11 mouse cellular contexts compared by ENCODE assay signal in the genomic region with DNA sequence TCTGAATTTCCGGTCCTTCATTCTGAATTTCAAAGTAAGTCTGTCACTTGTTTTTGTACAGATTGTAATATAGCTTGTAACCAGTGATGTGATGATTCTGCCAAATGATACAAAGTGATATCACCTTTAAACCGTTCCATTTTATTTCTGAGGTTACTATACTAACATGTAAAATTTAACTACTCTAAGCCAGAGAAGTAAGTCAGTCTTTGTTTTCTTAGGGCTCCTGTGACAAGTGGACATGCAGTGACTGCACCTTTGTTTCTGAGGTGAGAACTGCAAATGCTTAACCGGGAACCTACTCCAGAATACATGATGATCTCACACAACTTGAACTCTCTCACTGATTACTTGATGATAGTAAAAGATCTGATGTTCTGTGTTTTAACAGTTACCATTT. TPM values are rescaled to one million over a fixed set of nuclear protein-coding genes. Genes with fewer than 3 reads are reported as not detected.
DNase-seq lines count a peak whose midpoint lies in the region; ATAC-seq lines count a peak whose summit lies in the region.
"Had no signal": no experiment of that assay in that cellular context is flagged by ENCODE, and none has a peak within 500 bp of the region (broad histone marks: within the 10 kb centered on the region; RNA-seq: fewer than 3 reads in every experiment).

No protein-coding gene starts in this region.

- H3K4me2 ChIP-seq in liver, embryonic 11.5 days = peak overlapping the region; percentile 75
- peak overlapping the region; percentile 66 for H3K4me2 ChIP-seq in embryonic facial prominence, embryonic 12.5 days (replicated peaks)
- H3K4me2 ChIP-seq in neural tube, embryonic 14.5 days (ENCODE audit: low read depth, low read length) = peak overlapping the region; percentile 89

- no peak for ATAC-seq in liver, embryonic 11.5 days (replicated peaks; ENCODE audit: low FRiP score)
- ATAC-seq in embryonic facial prominence, embryonic 12.5 days (ENCODE audit: insufficient number of reproducible peaks, insufficient read depth, low FRiP score, low TSS enrichment) = no peak
- no peak for ATAC-seq in neural tube, embryonic 14.5 days (ENCODE audit: low read depth)
- ATAC-seq in megakaryocyte-erythroid progenitor cell, adult 5-6 weeks (replicated peaks; ENCODE audit: low FRiP score, low TSS enrichment, poor library complexity, severe bottlenecking) = no peak

- peak overlapping the region; percentile 85 for H3K9ac ChIP-seq in liver, embryonic 11.5 days (ENCODE audit: low read depth, low read length)
- peak overlapping the region; percentile 59; the same call in 1 of the 2 replicates for H3K9ac ChIP-seq in embryonic facial prominence, embryonic 12.5 days
- H3K9ac ChIP-seq in neural tube, embryonic 14.5 days (replicated peaks; ENCODE audit: low read depth, low read length) = peak overlapping the region; percentile 41; the same call in 1 of the 2 replicates

- no peaks in the 10 kb centered on the region for H3K9me3 ChIP-seq in liver, embryonic 11.5 days (ENCODE audit: control insufficient read depth, low read length)
- H3K9me3 ChIP-seq in embryonic facial prominence, embryonic 12.5 days = no peaks in the 10 kb centered on the region
- H3K9me3 ChIP-seq in limb, embryonic 10.5 days (replicated peaks) = no peaks in the 10 kb centered on the region
- H3K9me3 ChIP-seq in neural tube, embryonic 14.5 days (ENCODE audit: control insufficient read depth, low read length) = no peaks in the 10 kb centered on the region

- WGBS in liver, embryonic 11.5 days = 25% methylated on average over 3 of the region's 3 CpGs
- 34% methylated on average over 3 of the region's 3 CpGs for WGBS in embryonic facial prominence, embryonic 12.5 days
- WGBS in limb, embryonic 10.5 days = 45% methylated on average over 3 of the region's 3 CpGs
- 35% methylated on average over 3 of the region's 3 CpGs for WGBS in neural tube, embryonic 14.5 days

- DNase-seq in liver, embryonic 11.5 days (ENCODE audit: low spot score) = no peak
- no peak for DNase-seq in liver
- DNase-seq in limb, embryonic 10.5 days (ENCODE audit: low spot score) = no peak
- DNase-seq in gastrocnemius, adult 8-10 months (ENCODE audit: low spot score in 2 of 2) = no peak
- no peak for DNase-seq in gastrocnemius, postnatal 10 days
- DNase-seq: adrenal gland, adult 8-10 months; gastrocnemius, postnatal 36 days; lung, postnatal 4 days had no signal

- peak overlapping the region; percentile 99 for H3K27ac ChIP-seq in liver, embryonic 11.5 days (ENCODE audit: low read depth, low read length)
- no peak overlapping the region for H3K27ac ChIP-seq in embryonic facial prominence, embryonic 12.5 days
- peak overlapping the region; percentile 98; the same call in 1 of the 2 replicates for H3K27ac ChIP-seq in limb, embryonic 10.5 days
- H3K27ac ChIP-seq in neural tube, embryonic 14.5 days (ENCODE audit: low read depth, low read length) = no peak overlapping the region

- H3K27me3 ChIP-seq in liver, embryonic 11.5 days (replicated peaks; ENCODE audit: control insufficient read depth, insufficient read depth, low read length) = no peaks in the 10 kb centered on the region
- H3K27me3 ChIP-seq in embryonic facial prominence, embryonic 12.5 days = no peaks in the 10 kb centered on the region
- no peaks in the 10 kb centered on the region for H3K27me3 ChIP-seq in limb, embryonic 10.5 days (ENCODE audit: low read depth, poor library complexity, severe bottlenecking)
- H3K27me3 ChIP-seq in neural tube, embryonic 14.5 days (ENCODE audit: control insufficient read depth, insufficient read depth, low read length) = no peaks in the 10 kb centered on the region

- peak overlapping the region; percentile 91 for H3K4me3 ChIP-seq in liver, embryonic 11.5 days (ENCODE audit: low read depth, low read length)
- H3K4me3 ChIP-seq in embryonic facial prominence, embryonic 12.5 days = peak overlapping the region; percentile 38
- peak overlapping the region; percentile 86 for H3K4me3 ChIP-seq in limb, embryonic 10.5 days
- H3K4me3 ChIP-seq in neural tube, embryonic 14.5 days (ENCODE audit: low read depth, low read length) = no peak overlapping the region

- H3K4me1 ChIP-seq in liver, embryonic 11.5 days (replicated peaks; ENCODE audit: control insufficient read depth, insufficient read depth, low read length) = peaks cover 5% of the 10 kb centered on the region; the same call in 1 of the 2 replicates
- peaks cover 13% of the 10 kb centered on the region for H3K4me1 ChIP-seq in embryonic facial prominence, embryonic 12.5 days
- H3K4me1 ChIP-seq in limb, embryonic 10.5 days = peaks cover 15% of the 10 kb centered on the region
- peaks cover 24% of the 10 kb centered on the region for H3K4me1 ChIP-seq in neural tube, embryonic 14.5 days (ENCODE audit: control insufficient read depth, insufficient read depth, low read length)

- peaks cover 30% of the 10 kb centered on the region for H3K36me3 ChIP-seq in liver, embryonic 11.5 days (ENCODE audit: control insufficient read depth, insufficient read depth, low read length)
- peaks cover 31% of the 10 kb centered on the region for H3K36me3 ChIP-seq in embryonic facial prominence, embryonic 12.5 days
- peaks cover 64% of the 10 kb centered on the region for H3K36me3 ChIP-seq in limb, embryonic 10.5 days
- H3K36me3 ChIP-seq in neural tube, embryonic 14.5 days (ENCODE audit: control insufficient read depth, insufficient read depth, low read length) = peaks cover 35% of the 10 kb centered on the region

RNA-seq across cellular contexts. Expression of a gene that starts 3.4 kb away (rescaled TPM):
- 3.4 and 4.8 TPM in 2 replicates for polyA plus RNA-seq in liver, embryonic 11.5 days (2014; fragmentation: Nextera tagmentation; extraction: Ambion mirVana)
- polyA plus RNA-seq in embryonic facial prominence, embryonic 12.5 days (2016; fragmentation: Nextera tagmentation; extraction: Ambion mirVana) = 8.9 and 9.4 TPM in 2 replicates
- polyA plus RNA-seq in limb, embryonic 10.5 days (2016; fragmentation: Nextera tagmentation; extraction: Ambion mirVana) = 6.2 and 8.6 TPM in 2 replicates
- 12.3 and 19.1 TPM in 2 replicates for polyA plus RNA-seq in neural tube, embryonic 14.5 days (2014; fragmentation: Nextera tagmentation; extraction: Ambion mirVana)
- total RNA-seq in megakaryocyte-erythroid progenitor cell, adult 5-6 weeks (2014; fragmentation: Nextera tagmentation) = 5.4 and 11.5 TPM in 2 replicates
- total RNA-seq in megakaryocyte-erythroid progenitor cell, adult 5-6 weeks (2017) = 7.5 and 8.3 TPM in 2 replicates
- total RNA-seq in gastrocnemius, adult 8-10 months (2022) = 10 to 100 TPM in 2 of 4 experiments, 1 to 10 TPM in 2; 6.5 to 15.4 (median 9.2) TPM
- total RNA-seq in gastrocnemius, postnatal 10 days (2021) = 10 to 100 TPM in 1 of 2 experiments, 1 to 10 TPM in 1; 7.0 to 12.0 TPM

RNA-seq across cellular contexts. Expression of a gene that starts 32.5 kb away (rescaled TPM):
- polyA plus RNA-seq in liver, embryonic 11.5 days (2014; fragmentation: Nextera tagmentation; extraction: Ambion mirVana) = 68.3 and 84.3 TPM in 2 replicates
- 32.5 and 35.2 TPM in 2 replicates for polyA plus RNA-seq in embryonic facial prominence, embryonic 12.5 days (2016; fragmentation: Nextera tagmentation; extraction: Ambion mirVana)
- 66.7 and 74.6 TPM in 2 replicates for polyA plus RNA-seq in limb, embryonic 10.5 days (2016; fragmentation: Nextera tagmentation; extraction: Ambion mirVana)
- 26.4 and 29.3 TPM in 2 replicates for polyA plus RNA-seq in neural tube, embryonic 14.5 days (2014; fragmentation: Nextera tagmentation; extraction: Ambion mirVana)
- 35.8 and 58.5 TPM in 2 replicates for total RNA-seq in megakaryocyte-erythroid progenitor cell, adult 5-6 weeks (2014; fragmentation: Nextera tagmentation)
- 36.9 and 52.1 TPM in 2 replicates for total RNA-seq in megakaryocyte-erythroid progenitor cell, adult 5-6 weeks (2017)
- 10 to 100 TPM; 12.0 to 19.4 (median 15.6) TPM for total RNA-seq in gastrocnemius, adult 8-10 months (2022)
- 10 to 100 TPM; 11.3 to 11.8 TPM for total RNA-seq in gastrocnemius, postnatal 10 days (2021)

RNA-seq across cellular contexts. Expression of a gene that starts 32.5 kb away (rescaled TPM):
- 34.7 and 39.0 TPM in 2 replicates for polyA plus RNA-seq in liver, embryonic 11.5 days (2014; fragmentation: Nextera tagmentation; extraction: Ambion mirVana)
- polyA plus RNA-seq in embryonic facial prominence, embryonic 12.5 days (2016; fragmentation: Nextera tagmentation; extraction: Ambion mirVana) = 31.9 and 32.3 TPM in 2 replicates
- 40.1 and 44.6 TPM in 2 replicates for polyA plus RNA-seq in limb, embryonic 10.5 days (2016; fragmentation: Nextera tagmentation; extraction: Ambion mirVana)
- 7.8 and 9.3 TPM in 2 replicates for polyA plus RNA-seq in neural tube, embryonic 14.5 days (2014; fragmentation: Nextera tagmentation; extraction: Ambion mirVana)
- total RNA-seq in megakaryocyte-erythroid progenitor cell, adult 5-6 weeks (2014; fragmentation: Nextera tagmentation) = 25.2 and 28.3 TPM in 2 replicates
- total RNA-seq in megakaryocyte-erythroid progenitor cell, adult 5-6 weeks (2017) = 5.9 and 10.2 TPM in 2 replicates
- total RNA-seq in gastrocnemius, adult 8-10 months (2022) = under 1 TPM; 0.34 to 0.74 (median 0.41) TPM
- total RNA-seq in gastrocnemius, postnatal 10 days (2021) = 1 to 10 TPM; 3.4 TPM

RNA-seq across cellular contexts. Expression of a gene that starts 59.6 kb away (rescaled TPM):
- polyA plus RNA-seq in liver, embryonic 11.5 days (2014; fragmentation: Nextera tagmentation; extraction: Ambion mirVana) = 209 and 215 TPM in 2 replicates
- 2.9 TPM in 2 replicates for polyA plus RNA-seq in embryonic facial prominence, embryonic 12.5 days (2016; fragmentation: Nextera tagmentation; extraction: Ambion mirVana)
- polyA plus RNA-seq in limb, embryonic 10.5 days (2016; fragmentation: Nextera tagmentation; extraction: Ambion mirVana) = 1.8 and 2.0 TPM in 2 replicates
- 2.4 and 3.0 TPM in 2 replicates for polyA plus RNA-seq in neural tube, embryonic 14.5 days (2014; fragmentation: Nextera tagmentation; extraction: Ambion mirVana)
- total RNA-seq in megakaryocyte-erythroid progenitor cell, adult 5-6 weeks (2014; fragmentation: Nextera tagmentation) = 0.35 and 0.42 TPM in 2 replicates
- 1.1 TPM in 1 of 2 replicates, not detected in the other for total RNA-seq in megakaryocyte-erythroid progenitor cell, adult 5-6 weeks (2017)
- 1 to 10 TPM in 1 of 4 experiments, under 1 TPM in 1, not detected in 2; 0.70 to 1.6 TPM for total RNA-seq in gastrocnemius, adult 8-10 months (2022)
- 1 to 10 TPM in 1 of 2 experiments, under 1 TPM in 1; 0.56 to 1.8 TPM for total RNA-seq in gastrocnemius, postnatal 10 days (2021)

Comparison
In these comparisons a context has a peak if more than half of its experiments do, and no peak if none do; other contexts are left out.
1. H3K27ac ChIP-seq: peak in liver, embryonic 11.5 days (single experiment) and limb, embryonic 10.5 days (single experiment); none in embryonic facial prominence, embryonic 12.5 days (single experiment) and neural tube, embryonic 14.5 days (single experiment).
2. Peak in every context shown above with its lines, with median percentiles within 50 percentile points of each other: H3K4me2 ChIP-seq and H3K9ac ChIP-seq.